Mouse (Mus musculus): ENCODE results near the gene Prmt7.

- no peak for TF ChIP-seq CTCF (conservative IDR thresholded peaks at IDR 0.05; ENCODE audit: insufficient read depth, insufficient read length, low read depth, low read length)
- TF ChIP-seq POLR2A (IDR thresholded peaks at IDR 0.05; ENCODE audit: low read depth, low read length): no peak
Measured at GRCm38 (mm10) chr8:106191639-106192038, 19.1 kb upstream of the Prmt7 start.
